Mouse (Mus musculus) bone marrow, adult 2 months (tissue): ENCODE measurements around the gene 1700016H13Rik. TPM values are rescaled to one million over a fixed set of nuclear protein-coding genes. Genes with fewer than 3 reads are reported as not detected.

ENCODE experiments used
- H3K27ac ChIP-seq: fragments of 200-500 bp; 2 replicates; pipeline ENCODE4 v1.5.1; 2012; ENCODE audit warnings: low read depth, mild to moderate bottlenecking, control low read depth, inconsistent platforms, low read length; ENCODE audit not compliant: control insufficient read depth, poor library complexity, insufficient read depth
- H3K4me1 ChIP-seq: fragments of 200-500 bp; 2 replicates; pipeline ENCODE4 v1.6.1; 2011; ENCODE audit warnings: low read length; ENCODE audit not compliant: control insufficient read depth, insufficient read depth
- H3K4me3 ChIP-seq: fragments of 200-500 bp; replicated peaks from 2 replicates; pipeline ENCODE3; 2011; ENCODE audit warnings: mild to moderate bottlenecking, low read depth, low read length, control low read depth; ENCODE audit not compliant: control insufficient read depth
- CTCF ChIP-seq: fragments of 200-500 bp; IDR thresholded peaks from 2 replicates; pipeline ENCODE4 v1.5.1; 2011; ENCODE audit warnings: low read length, control low read depth; ENCODE audit not compliant: control insufficient read depth, insufficient read depth
- POLR2A ChIP-seq: fragments of 200-500 bp; IDR thresholded peaks from 2 replicates; pipeline ENCODE4 v1.6.1; 2011; ENCODE audit warnings: low read depth, mild to moderate bottlenecking, control low read depth, low read length, borderline replicate concordance; ENCODE audit not compliant: control insufficient read depth
- whole genome bisulfite sequencing: fragments of 180-500 bp; shearing (Covaris S2); methylation state at CpG from one replicate; pipeline ENCODE4 v1.1.7; 2018; 5-methylcytosine and 5-hydroxymethylcytosine counted together
- polyA plus RNA-seq: library from polyadenylated mRNA; stranded (reverse); fragments of >200 nt; gene quantifications from 2 replicates; pipeline ENCODE4 v1.2.4, GENCODE M21; 2011; ENCODE audit warnings: low replicate concordance; ENCODE audit not compliant: missing spikeins, insufficient read depth, insufficient read length

1700016H13Rik gene
- polyA plus RNA-seq, 1 experiment = not detected

DNA sequence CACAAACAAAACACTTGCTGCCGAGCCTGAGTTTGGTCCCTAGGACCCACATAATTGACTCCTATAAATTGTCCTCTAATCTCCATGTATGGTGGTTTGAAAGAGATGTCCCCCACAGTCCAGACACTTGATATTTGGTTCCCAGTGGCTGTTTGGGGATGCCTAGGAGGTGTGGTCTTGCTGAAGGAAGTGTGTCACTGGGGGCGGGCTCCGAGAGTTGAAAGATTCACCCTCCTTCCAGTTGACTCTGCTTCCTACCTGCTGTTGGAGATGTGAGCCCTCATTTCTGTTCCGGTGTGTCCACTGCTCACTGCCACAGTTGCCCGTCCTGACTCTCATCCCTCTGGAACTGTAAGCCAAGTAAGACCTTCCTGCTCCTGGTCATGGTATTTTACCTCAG lies 23.2 kb upstream of the 1700016H13Rik start:
- Histone ChIP-seq H3K27ac (no peak overlapping the region), H3K4me1 (no peaks in the 10 kb centered on the region; the same call in 1 of the 2 replicates), H3K4me3 (no peak overlapping the region)
- TF ChIP-seq POLR2A (no peak), CTCF (no peak)
- 84% methylated on average over 5 of the region's 5 CpGs for WGBS

DNA sequence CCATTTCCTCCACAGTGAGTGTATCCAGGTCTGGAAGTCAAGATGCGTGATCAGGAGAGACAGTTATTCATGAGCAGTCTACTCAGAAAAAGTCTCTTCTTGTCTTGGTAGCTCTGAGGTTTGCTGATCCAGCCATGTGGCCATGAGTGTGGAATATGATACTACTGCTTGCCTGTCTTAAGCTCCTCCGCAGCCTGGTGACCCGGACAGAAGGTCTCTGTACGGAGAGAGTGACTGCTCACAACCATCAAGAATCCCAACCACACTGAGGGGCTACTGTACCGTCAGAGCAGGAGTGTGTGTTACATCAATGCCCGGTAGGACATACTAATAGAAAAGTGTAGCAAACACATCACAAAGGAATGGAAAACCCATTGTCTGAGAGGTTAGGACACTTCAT lies 22.1 kb upstream of the 1700016H13Rik start:
- Histone ChIP-seq H3K4me1 (no peaks in the 10 kb centered on the region; the same call in 1 of the 2 replicates), H3K4me3 (no peak overlapping the region), H3K27ac (no peak overlapping the region)
- WGBS = 85% methylated on average over 6 of the region's 6 CpGs
- no peak for TF ChIP-seq CTCF
- TF ChIP-seq POLR2A = no peak

DNA sequence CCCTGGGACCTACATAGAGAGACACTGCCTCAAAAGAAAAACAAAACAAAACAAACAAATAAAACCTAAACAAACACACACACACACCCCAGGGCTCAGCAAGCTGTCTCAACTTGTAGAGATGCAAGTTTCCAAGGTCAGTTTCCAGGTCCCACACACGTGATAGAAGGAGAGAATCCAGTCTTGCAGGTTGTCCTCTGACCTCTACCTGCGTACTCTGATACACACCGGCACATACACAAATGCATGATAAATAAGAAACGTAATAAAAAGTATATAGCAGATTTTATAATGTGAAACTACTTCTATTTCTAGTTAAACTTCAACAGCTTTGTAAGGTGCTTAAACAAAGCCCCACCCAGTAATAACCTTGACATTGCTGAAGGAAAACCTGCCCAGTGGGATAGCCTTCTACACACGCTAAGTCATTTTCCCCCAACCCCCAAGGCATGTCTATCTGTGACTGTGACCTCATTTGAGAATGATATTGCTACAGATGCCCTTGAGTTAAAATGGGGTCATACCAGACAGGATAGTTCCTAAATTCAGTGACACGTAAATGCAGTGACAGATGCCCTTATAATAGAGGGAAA lies 20.6 kb upstream of the 1700016H13Rik start:
- H3K27ac ChIP-seq = no peak overlapping the region
- no peaks in the 10 kb centered on the region; the same call in 1 of the 2 replicates for H3K4me1 ChIP-seq
- no peak overlapping the region for H3K4me3 ChIP-seq
- 78% methylated on average over 6 of the region's 6 CpGs for WGBS
- no peak for TF ChIP-seq POLR2A
- no peak for TF ChIP-seq CTCF

DNA sequence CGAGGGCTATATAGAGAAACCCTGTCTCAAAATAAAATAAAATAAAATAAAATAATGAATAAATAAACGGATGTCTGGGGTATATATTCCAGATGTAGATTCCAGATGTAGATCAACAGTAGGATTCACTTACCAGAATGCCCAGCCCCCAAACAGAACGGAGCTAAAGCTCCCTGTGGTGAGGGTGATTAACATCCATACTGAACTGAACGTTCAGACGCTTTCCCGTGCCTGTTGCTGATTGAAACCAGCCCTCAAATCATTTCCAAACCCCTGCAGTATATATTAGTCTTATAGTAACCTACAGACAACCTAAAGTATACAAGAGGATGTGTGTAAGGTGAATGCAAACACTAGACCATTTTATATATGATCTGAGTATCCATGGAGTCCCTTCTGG lies 18.7 kb upstream of the 1700016H13Rik start:
- WGBS = 68% methylated on average over 6 of the region's 6 CpGs
- no peak for TF ChIP-seq POLR2A
- TF ChIP-seq CTCF = no peak
- H3K4me3 ChIP-seq = no peak overlapping the region

DNA sequence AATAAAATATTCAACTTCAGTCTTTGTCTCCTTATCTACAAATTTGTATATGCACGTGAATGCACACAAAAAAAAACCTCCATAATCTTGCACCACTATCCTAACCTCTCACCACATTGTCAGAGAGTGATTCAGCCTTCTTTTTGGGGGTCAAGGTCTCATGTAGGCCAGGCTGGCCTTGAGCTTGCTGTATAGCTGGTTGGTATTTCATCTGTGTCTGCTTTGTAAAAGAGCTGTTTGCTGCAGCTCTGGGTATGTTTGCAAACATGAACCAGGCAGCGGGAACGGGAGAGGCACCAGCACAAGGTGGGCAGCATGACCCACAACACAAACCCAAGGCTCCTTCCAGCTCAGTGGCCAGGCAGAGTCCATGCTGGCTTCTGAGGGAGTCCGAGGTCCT lies 17.8 kb upstream of the 1700016H13Rik start:
- Histone ChIP-seq H3K27ac (no peak overlapping the region), H3K4me1 (no peaks in the 10 kb centered on the region; the same call in 1 of the 2 replicates), H3K4me3 (no peak overlapping the region)
- TF ChIP-seq POLR2A = no peak
- no peak for TF ChIP-seq CTCF
- WGBS = 69% methylated on average over 4 of the region's 4 CpGs

More for the DNA sequence above, 18.7 kb upstream of the 1700016H13Rik start:
- Histone ChIP-seq H3K27ac (no peak overlapping the region), H3K4me1 (no peaks in the 10 kb centered on the region; the same call in 1 of the 2 replicates)

DNA sequence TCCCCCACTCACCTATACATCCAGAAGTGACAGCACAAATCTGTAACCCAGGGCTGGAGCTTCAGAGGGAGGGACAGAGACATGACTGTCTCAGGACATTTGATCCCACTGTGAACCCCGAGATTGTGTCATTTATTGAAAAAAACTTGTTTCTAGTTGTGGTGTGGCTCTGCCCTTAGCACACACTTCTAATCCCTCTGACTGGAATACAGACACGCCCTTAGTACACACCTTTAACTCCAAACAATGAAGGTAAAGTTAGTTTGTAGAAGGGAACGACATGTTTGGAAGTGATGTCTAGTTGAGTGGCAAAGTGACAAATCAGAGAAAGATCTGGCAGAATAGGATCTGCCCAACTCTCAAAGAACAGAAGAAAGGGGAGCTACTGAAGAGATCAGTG lies 16.0 kb upstream of the 1700016H13Rik start:
- H3K4me3 ChIP-seq = no peak overlapping the region
- TF ChIP-seq CTCF = no peak
- TF ChIP-seq POLR2A = no peak
- 76% methylated on average over 3 of the region's 3 CpGs for WGBS

DNA sequence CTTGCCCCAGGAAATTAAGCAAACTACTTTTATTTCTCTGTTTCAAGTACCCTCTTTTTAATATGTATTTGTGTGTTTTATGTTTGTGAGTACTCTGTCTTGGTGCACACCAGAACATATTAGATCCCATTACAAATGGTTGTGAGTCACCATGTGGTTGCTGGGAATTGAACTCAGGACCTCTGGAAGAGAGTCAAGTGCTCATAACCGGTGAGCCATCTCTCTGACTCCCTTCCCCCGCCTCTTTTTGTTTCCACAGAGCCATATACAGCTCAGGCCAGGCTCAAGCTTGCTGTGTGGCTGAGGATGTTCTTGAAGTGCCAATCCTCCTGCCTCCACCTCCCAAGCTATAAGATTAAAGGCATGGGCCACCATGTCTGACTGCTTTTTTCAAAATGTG lies 10.1 kb upstream of the 1700016H13Rik start:
- Histone ChIP-seq H3K27ac (no peak overlapping the region), H3K4me1 (no peaks in the 10 kb centered on the region), H3K4me3 (no peak overlapping the region)
- TF ChIP-seq POLR2A = no peak
- TF ChIP-seq CTCF = no peak
- WGBS = 77% methylated on average over 2 of the region's 2 CpGs

More for the DNA sequence above, 16.0 kb upstream of the 1700016H13Rik start:
- Histone ChIP-seq H3K4me1 (no peaks in the 10 kb centered on the region; the same call in 1 of the 2 replicates), H3K27ac (no peak overlapping the region)

DNA sequence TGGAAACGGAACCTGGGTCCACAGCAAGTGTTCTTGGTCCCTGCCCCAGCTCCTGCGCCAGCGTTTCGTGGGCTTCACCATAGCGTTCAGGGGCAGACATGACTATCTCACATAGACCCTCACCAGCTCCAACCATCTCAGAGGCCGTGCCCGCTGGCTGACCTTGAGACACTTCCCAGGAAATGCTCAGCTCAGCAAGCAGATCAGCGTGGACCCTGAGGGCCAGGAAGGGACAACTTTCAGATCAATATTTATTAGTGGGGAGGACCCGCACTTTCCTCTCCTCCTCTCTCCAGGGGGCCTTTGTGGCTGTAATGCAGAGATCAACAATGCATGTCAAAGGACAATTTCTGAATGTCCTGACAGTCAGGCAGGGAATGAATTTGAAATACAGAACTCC lies 9.1 kb upstream of the 1700016H13Rik start:
- 88% methylated on average over 9 of the region's 9 CpGs for WGBS
- no peak for TF ChIP-seq POLR2A
- TF ChIP-seq CTCF = no peak
- Histone ChIP-seq H3K27ac (no peak overlapping the region), H3K4me3 (no peak overlapping the region), H3K4me1 (no peaks in the 10 kb centered on the region)

DNA sequence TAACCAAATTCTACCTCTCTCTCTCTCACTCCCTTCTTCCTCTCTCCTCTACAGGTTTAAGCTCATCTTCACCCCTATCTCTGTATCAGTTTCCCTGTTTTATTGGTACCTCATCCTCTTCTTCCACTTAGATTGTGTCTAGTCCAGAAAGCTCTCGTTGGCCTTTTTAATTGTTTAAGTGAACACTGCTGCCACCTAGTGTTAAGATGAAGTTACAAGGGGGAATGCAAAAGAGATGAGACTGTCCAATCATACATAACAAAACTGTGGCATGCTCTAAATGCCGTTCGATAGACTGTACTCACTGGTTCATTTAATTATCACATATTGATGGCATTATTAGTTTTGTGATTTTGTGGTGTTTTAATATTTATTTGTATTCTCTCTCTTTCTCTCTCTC lies 3.8 kb upstream of the 1700016H13Rik start:
- Histone ChIP-seq H3K27ac (no peak overlapping the region), H3K4me1 (no peaks in the 10 kb centered on the region), H3K4me3 (no peak overlapping the region)
- WGBS = 17% methylated on average over 3 of the region's 3 CpGs
- TF ChIP-seq CTCF = no peak

DNA sequence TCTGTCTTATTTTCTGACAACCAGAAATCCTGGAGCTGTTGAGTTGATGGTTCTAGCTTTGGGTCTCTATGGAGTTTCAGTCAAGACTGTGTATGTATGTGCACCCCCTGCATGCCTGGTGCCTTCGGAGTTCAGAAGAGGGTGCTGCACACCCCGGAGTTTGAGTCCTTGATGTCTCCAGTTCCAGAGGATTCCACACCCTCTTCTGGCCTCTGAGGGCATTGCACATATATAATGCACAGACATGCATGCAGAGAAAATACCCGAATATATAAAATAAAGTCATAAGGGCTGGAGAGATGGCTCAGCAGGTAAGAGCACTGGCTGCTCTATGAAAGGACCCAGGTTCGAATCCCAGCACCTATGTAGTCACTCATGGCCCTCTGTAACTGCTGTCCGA lies 3.1 kb upstream of the 1700016H13Rik start:
- no peaks in the 10 kb centered on the region for H3K4me1 ChIP-seq
- no peak overlapping the region for H3K4me3 ChIP-seq
- 66% methylated on average over 5 of the region's 5 CpGs for WGBS
- H3K27ac ChIP-seq = no peak overlapping the region
- TF ChIP-seq POLR2A = no peak
- TF ChIP-seq CTCF = no peak
